Mouse (Mus musculus) CD4-positive naive resting alpha-beta T cell, adult 57 days (primary cell): ENCODE data around the gene Gtf2ird1. TPM values are rescaled to one million over a fixed set of nuclear protein-coding genes. Genes with fewer than 3 reads are reported as not detected.

Source experiments
- total RNA-seq: library from RNA; stranded (reverse); gene quantifications from one replicate; pipeline ENCODE4 v1.2.4, GENCODE M21; 2023

Gene Gtf2ird1
- 24.3 TPM for total RNA-seq

GRCm38 (mm10) chr5:134456503-134456962 is at the start of gene Gtf2ird1:
Gtf2ird1 (minus strand) TSS chr5:134456716.

GRCm38 (mm10) chr5:134314688-134315622 is 141.6 kb downstream of the Gtf2ird1 start, which contains the start of gene Gtf2i:
Gtf2i (minus strand) TSS chr5:134314760.

Other genes starting within 250 kb of the Gtf2ird1 start
- gene Ncf1, start 227.1 kb downstream of the Gtf2ird1 start, total RNA-seq = 16.7 TPM
- gene Gtf2i, start 142.0 kb downstream of the Gtf2ird1 start, total RNA-seq = 190 TPM
- gene Clip2, start 95.7 kb upstream of the Gtf2ird1 start, total RNA-seq = 6.4 TPM
- gene Syna, start 103.5 kb upstream of the Gtf2ird1 start, total RNA-seq = not detected
- 60.5 TPM for gene Rfc2, start 124.7 kb upstream of the Gtf2ird1 start, total RNA-seq
- 20.8 TPM for gene Lat2, start 158.3 kb upstream of the Gtf2ird1 start, total RNA-seq
- 245 TPM for gene Eif4h, start 182.8 kb upstream of the Gtf2ird1 start, total RNA-seq
- gene Limk1, start 231.9 kb upstream of the Gtf2ird1 start, total RNA-seq = 16.3 TPM